Mouse (Mus musculus) ES-Bruce4 (cell line): ENCODE measurements at regions not wholly inside any gene's neighbourhood (a gene's known extent, or its start where the extent isn't known, plus 50 kb on each side); places are given as distances from the start of the nearest gene placed in this dataset.

ENCODE experiments used
- CTCF ChIP-seq: IDR thresholded peaks from one replicate; pipeline ENCODE4 v1.8.1; 2011; ENCODE audit warnings: low read depth, low read length
- EP300 ChIP-seq: IDR thresholded peaks from 2 replicates; pipeline ENCODE4 v1.6.1; 2011; ENCODE audit warnings: low read depth, low read length; ENCODE audit not compliant: insufficient read depth
- POLR2A ChIP-seq: IDR thresholded peaks from one replicate; pipeline ENCODE4 v1.8.1; 2011; ENCODE audit warnings: low read length; ENCODE audit not compliant: insufficient read depth

DNA sequence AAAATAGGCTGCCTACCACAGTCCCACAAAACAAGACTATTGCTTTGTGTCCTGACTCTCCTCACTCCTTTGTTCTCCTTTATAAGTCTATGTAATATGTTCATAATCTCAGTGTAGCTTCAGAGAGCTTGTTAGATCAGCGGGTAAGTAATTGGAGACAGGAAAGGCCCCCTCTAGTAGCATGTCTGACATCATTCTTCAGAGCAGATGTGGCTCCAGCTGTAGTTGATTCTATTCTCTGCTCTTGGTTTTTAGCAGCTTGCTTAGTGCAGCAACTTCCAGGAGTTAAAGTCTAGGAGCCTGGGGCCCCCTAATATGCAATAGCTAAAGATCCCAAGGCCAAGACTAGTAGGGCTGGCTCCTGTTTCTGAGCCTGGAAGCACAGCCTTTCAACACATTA is 101.0 kb upstream of the Fggy start:
- TF ChIP-seq POLR2A (no peak), CTCF (no peak), EP300 (no peak)
